Mouse (Mus musculus): ENCODE data around the gene Grin2a. TPM values are rescaled to one million over a fixed set of nuclear protein-coding genes. Genes with fewer than 3 reads are reported as not detected.
A peak's percentile ranks its signal among the peaks of the same experiment; 100 is the strongest.

The Grin2a gene
- total RNA-seq (2021) = not detected
- long read RNA-seq, experiment 1 = 0 reads
- long read RNA-seq, experiment 2 = 0 reads

DNA sequence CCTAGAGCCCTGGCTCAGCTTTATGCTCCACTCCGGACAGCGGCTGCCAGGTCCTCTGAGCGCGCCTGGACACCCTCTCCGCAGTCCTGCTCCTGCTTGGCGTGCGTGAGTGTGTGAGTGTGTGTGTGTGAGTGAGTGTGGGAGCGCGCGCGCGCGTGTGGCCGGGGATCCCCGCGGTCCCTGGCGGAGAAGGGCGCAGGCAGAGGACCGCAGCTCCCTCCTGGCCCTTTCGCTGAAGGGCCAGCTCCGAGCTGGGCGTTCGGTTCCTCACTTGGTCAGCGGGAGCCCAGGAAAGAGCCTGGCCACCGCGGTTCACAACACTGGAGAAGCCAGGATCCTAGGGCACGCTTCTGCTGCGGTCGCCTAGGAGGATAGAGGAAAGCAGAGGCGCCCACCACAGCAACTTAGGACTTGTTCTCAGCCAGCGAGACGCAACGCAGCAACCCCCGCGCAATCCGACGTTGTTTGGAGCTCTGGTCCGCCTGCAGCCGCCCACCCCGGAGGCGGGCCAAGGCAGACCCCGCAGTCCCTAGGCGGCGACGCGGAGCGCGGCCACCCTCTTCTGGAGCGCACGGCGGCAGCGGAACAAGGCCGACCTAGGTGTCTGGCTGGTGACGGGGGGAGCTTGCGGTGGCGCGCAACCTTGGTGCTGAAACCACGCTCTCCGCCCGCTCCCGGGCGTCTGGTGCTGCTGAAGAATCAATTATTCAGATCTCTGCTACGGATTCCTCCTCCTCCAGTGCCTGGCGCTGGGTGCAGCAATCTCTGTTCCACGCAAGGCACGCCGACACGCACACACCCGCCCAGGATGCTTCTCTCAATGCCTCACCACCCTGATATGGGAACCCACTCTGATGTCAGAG lies at the start of gene Grin2a:
Gene Grin2a (minus strand): TSS at position 610 of the 863 bp plus-strand sequence.
- intact Hi-C loops (cut with DNase I) = loop anchor here (5.0 kb wide), 2 partner anchors 988 to 1113 kb away; no protein-coding TSS in a partner anchor
- no peak for DNase-seq

DNA sequence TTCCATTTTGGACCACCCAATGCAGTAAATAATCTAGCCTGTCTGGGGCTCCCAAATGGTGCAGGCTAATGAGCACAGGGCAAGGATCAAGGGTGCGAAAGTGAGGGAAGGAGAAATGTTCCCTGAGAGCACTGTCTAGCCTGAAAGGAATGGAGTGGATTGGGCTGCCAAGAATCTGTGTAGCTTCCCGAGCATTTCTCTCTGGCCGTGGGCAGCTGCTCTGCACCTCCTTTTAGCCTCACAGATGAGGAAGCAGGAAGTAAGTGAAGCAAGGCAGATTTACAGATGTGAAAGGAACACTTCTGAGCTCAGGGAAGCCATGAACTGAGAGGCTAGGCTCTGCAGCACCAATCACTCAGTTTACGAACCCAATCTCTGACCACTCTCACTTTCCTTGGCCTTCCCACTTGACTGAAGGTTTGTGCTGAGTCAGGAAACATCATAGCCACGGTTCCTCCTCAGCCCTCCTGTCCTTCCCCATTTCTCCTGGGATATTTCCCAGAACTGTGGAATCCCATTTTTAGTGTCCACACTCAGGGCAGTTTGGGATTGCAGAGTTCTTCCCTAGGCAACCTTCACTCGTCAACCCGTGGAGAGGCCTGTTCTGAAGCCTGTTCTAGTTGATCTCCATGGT lies 40.3 kb upstream of the Grin2a start:
- no peak for DNase-seq
- intact Hi-C loops (cut with DNase I) = no loop called here

GRCm38 (mm10) chr16:10033416-10033979 lies 38.1 kb upstream of the Grin2a start:
- DNase-seq = no peak
- intact Hi-C loops (cut with DNase I) = no loop called here

DNA sequence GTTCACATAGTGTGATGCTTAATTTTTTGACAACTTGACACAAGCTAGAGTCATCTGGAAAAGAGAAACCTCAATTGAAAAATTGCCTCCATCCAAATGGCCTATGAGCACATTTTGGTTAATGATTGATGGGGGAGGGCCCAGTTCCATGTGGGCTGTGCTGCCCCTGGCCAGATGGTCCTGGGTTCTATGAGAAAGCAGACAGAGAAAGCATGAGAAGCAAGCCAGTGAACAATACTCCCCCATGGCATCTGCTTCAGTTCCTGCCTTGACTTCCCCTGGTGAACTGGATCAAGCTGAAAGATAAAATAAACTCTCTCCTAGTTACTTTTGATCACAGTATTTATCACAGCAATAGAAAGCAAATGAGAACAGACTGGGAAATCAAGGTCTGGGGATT lies 36.5 kb upstream of the Grin2a start:
- intact Hi-C loops (cut with DNase I) = no loop called here
- DNase-seq = no peak

DNA sequence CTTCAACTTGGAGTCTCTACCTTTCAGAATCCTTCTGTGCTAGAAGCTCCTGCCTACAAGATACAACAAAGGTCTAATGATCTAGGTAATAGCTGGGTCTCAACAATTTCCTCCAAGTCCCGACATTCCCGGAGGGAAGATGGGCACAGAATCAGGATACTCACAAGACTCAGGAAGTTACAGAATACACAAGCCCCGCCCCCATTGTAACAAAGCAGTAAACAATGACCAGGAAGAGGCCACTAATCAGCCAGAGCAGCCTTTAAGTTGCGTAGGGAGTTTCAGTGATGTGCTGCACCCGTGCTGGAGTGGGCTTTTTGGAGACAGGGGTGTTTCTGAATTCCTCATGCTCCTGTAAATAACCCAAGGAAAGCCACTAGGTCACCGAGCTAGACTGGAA lies 31.4 kb upstream of the Grin2a start:
- no peak for DNase-seq

GRCm38 (mm10) chr16:10009743-10010142 lies 14.4 kb upstream of the Grin2a start:
- intact Hi-C loops (cut with DNase I) = no loop called here
- DNase-seq = no peak

More for the DNA sequence above, 31.4 kb upstream of the Grin2a start:
- intact Hi-C loops (cut with DNase I) = no loop called here

DNA sequence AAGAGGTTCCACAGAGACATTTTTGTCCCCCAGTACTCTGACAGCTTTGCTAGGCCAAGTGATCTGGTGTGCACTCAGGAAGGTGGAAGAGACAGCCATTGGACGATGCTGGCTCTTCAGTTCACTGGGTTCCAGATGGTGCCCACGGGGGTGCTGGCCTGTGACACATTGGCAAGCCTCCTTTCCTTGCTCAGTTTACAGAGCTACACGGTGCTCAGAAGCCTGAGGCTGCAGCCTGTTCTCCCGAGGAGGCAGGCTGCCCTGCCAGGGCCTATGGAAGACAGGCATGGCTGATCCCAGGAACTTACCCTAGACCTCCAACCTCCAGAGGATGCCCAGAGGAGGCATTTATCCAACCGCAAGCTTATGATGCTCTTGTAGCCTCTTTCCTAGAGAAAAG lies 10.2 kb upstream of the Grin2a start:
- no peak for DNase-seq
- intact Hi-C loops (cut with DNase I) = no loop called here

- no peak for DNase-seq
- intact Hi-C loops (cut with DNase I) = no loop called here
Observed at GRCm38 (mm10) chr16:10004096-10004495, 8.7 kb upstream of the Grin2a start.

DNA sequence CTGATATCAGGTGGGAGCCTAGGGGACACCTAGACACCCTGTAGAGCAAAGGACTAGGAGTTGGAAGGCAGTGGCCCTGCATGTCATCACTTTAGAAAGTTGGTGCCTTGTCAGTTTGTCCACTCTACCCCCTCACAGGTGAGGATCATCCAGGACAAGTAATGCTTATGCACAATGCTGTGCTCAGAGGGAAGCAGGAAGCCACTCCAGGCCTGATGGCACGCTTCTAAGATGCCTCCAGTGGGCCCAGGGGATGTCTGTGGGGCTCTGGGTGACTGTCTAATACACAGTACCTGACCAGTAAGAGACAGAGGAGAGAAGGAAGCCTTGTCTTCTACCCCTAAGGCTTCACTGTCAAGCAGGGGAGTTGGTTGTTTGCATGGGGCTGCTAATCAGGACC lies 7.6 kb upstream of the Grin2a start:
- intact Hi-C loops (cut with DNase I) = no loop called here
- DNase-seq = no peak

DNA sequence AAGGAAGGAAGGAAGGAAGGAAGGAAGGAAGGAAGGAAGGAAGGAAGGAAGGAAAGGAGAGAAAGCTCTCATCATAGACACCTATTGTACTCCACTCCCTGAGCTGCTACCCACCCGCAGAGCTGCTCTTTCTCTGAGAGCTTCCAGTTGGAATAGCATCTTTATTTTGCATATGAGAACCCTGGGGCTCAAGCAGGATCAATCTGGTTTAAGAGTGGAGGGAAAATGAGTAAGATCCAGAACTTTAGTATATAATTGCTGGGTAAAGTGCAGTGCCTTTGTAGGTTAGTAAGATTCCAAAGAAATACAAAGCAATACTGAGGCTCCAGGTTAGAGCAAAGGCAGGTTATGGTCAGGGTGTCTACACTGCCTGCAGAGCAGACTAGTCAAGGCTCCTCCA lies 6.2 kb upstream of the Grin2a start:
- intact Hi-C loops (cut with DNase I) = no loop called here
- DNase-seq = no peak

GRCm38 (mm10) chr16:9999926-10000325 lies 4.6 kb upstream of the Grin2a start:
- DNase-seq = no peak
- intact Hi-C loops (cut with DNase I) = no loop called here

DNA sequence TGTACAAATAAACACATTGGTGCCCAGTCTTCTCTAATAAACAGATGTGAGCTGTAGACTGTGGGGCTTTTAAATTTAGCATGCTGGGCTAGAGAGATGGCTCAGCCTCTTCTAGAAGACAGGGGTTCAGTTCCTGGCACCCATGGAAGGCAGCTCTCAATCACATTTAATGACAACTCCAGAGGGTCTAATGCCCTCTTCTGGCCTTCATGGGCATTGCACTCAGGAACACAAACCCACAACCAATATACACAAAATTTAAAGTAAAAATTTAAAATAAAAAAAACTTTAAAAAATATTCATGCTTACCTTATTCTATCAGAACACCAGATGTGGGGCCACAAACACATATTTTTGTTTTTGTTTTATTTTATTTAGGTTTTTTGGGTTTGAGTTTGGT lies 2.6 kb upstream of the Grin2a start:
- DNase-seq = no peak
- intact Hi-C loops (cut with DNase I) = no loop called here

- DNase-seq = no peak
- intact Hi-C loops (cut with DNase I) = no loop called here
Observed at GRCm38 (mm10) chr16:9995814-9996210, 452 bp upstream of the Grin2a start.

GRCm38 (mm10) chr16:9994041-9994950 lies 1.1 kb downstream of the Grin2a start:
- DNase-seq = no peak
- intact Hi-C loops (cut with DNase I) = loop anchor here (5.0 kb wide), 2 partner anchors 987 to 1112 kb away; no protein-coding TSS in a partner anchor

GRCm38 (mm10) chr16:9993255-9994040 lies 1.9 kb downstream of the Grin2a start:
- intact Hi-C loops (cut with DNase I) = loop anchor here (5.0 kb wide), 2 partner anchors 986 to 1111 kb away; no protein-coding TSS in a partner anchor
- peak in 1 of 2 experiments; percentile 26 for DNase-seq

DNA sequence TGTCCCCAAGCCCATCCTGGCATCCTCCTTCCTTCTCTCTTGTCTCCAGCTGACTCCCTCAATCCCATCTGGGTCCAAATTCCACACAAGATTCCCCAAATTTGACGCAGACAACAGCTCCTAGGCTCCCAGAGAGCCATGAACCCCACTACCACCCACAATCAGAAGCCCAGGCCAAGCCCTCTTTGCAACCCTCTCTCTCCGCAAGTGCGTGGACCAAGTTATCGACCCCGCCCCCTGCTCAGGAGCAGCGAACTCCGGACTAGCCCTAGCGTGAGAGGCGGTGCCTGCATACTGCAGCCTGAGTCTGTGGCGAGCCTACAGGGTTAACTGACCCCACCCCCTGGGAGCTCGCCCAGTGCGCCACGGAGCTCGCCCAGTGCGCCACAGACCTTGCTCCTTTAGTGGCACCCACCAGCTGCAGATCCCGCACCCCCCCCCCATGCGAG lies 2.6 kb downstream of the Grin2a start:
- DNase-seq = no peak
- intact Hi-C loops (cut with DNase I) = loop anchor here (5.0 kb wide), 2 partner anchors 985 to 1110 kb away; no protein-coding TSS in a partner anchor

- no peak for DNase-seq
- intact Hi-C loops (cut with DNase I) = loop anchor here (5.0 kb wide), 2 partner anchors 985 to 1110 kb away; no protein-coding TSS in a partner anchor
Observed at GRCm38 (mm10) chr16:9992076-9992772, 3.1 kb downstream of the Grin2a start.

GRCm38 (mm10) chr16:9985041-9985440 lies 10.3 kb downstream of the Grin2a start:
- no peak for DNase-seq
- intact Hi-C loops (cut with DNase I) = no loop called here

- intact Hi-C loops (cut with DNase I) = no loop called here
- DNase-seq = no peak
Observed at GRCm38 (mm10) chr16:9980641-9981040, 14.7 kb downstream of the Grin2a start.
